Comparison of ENCODE assay signal across 13 mouse cellular contexts in genomic region chr9:21944267-21944666, GRCm38 (mm10). TPM values are rescaled to one million over a fixed set of nuclear protein-coding genes. Genes with fewer than 3 reads are reported as not detected.
A peak's percentile ranks its signal among the peaks of the same experiment; 100 is the strongest.
DNase-seq lines count a peak whose midpoint lies in the region; ATAC-seq and TF ChIP-seq lines count a peak whose summit lies in the region.
"Had no signal": no experiment of that assay in that cellular context is flagged by ENCODE, and none has a peak within 500 bp of the region (broad histone marks: within the 10 kb centered on the region; RNA-seq: fewer than 3 reads in every experiment).

No protein-coding gene starts in this region.

- TF ChIP-seq CTCF in lung, postnatal 0 days (IDR thresholded peaks at IDR 0.05): no peak
- no peak for TF ChIP-seq CTCF in liver, postnatal 0 days (IDR thresholded peaks at IDR 0.05; ENCODE audit: low read depth)

- 11% methylated on average over 23 of the region's 23 CpGs for WGBS in heart, embryonic 13.5 days
- 15% methylated on average over 23 of the region's 23 CpGs for WGBS in lung, postnatal 0 days
- WGBS in embryonic facial prominence, embryonic 11.5 days: 20% methylated on average over 23 of the region's 23 CpGs
- WGBS in liver, postnatal 0 days (ENCODE audit: insufficient replicate concordance): 30% methylated on average over 23 of the region's 23 CpGs

- H3K9me3 ChIP-seq in heart, embryonic 13.5 days: no peaks in the 10 kb centered on the region
- H3K9me3 ChIP-seq in lung, postnatal 0 days (ENCODE audit: low read length): no peaks in the 10 kb centered on the region
- no peaks in the 10 kb centered on the region for H3K9me3 ChIP-seq in embryonic facial prominence, embryonic 11.5 days (replicated peaks; ENCODE audit: control insufficient read depth, low read length)
- no peaks in the 10 kb centered on the region for H3K9me3 ChIP-seq in liver, postnatal 0 days (ENCODE audit: low read length)
- H3K9me3 ChIP-seq: embryonic facial prominence, embryonic 13.5 days; neural tube, embryonic 13.5 days had no signal

- no peaks in the 10 kb centered on the region for H3K36me3 ChIP-seq in heart, embryonic 13.5 days
- H3K36me3 ChIP-seq in lung, postnatal 0 days (ENCODE audit: insufficient read depth, low read length): no peaks in the 10 kb centered on the region
- H3K36me3 ChIP-seq in embryonic facial prominence, embryonic 11.5 days (replicated peaks; ENCODE audit: control insufficient read depth, insufficient read depth, low read depth, low read length): no peaks in the 10 kb centered on the region
- no peaks in the 10 kb centered on the region for H3K36me3 ChIP-seq in liver, postnatal 0 days (replicated peaks; ENCODE audit: insufficient read depth, low read length)
- H3K36me3 ChIP-seq: G1E had no signal

- TF ChIP-seq EP300 in lung, postnatal 0 days (IDR thresholded peaks at IDR 0.05): no peak
- TF ChIP-seq EP300 in liver, postnatal 0 days (IDR thresholded peaks at IDR 0.05; ENCODE audit: low read depth): no peak

- no peak overlapping the region for H3K27ac ChIP-seq in heart, embryonic 13.5 days (replicated peaks)
- H3K27ac ChIP-seq in lung, postnatal 0 days (ENCODE audit: low read length): no peak overlapping the region
- no peak overlapping the region for H3K27ac ChIP-seq in embryonic facial prominence, embryonic 11.5 days (replicated peaks; ENCODE audit: low read depth, low read length)
- no peak overlapping the region for H3K27ac ChIP-seq in liver, postnatal 0 days (ENCODE audit: low read depth)
- H3K27ac ChIP-seq: embryonic facial prominence, embryonic 13.5 days; neural tube, embryonic 13.5 days had no signal

- no peak overlapping the region for H3K9ac ChIP-seq in heart, embryonic 13.5 days
- no peak overlapping the region for H3K9ac ChIP-seq in lung, postnatal 0 days (replicated peaks; ENCODE audit: low read depth)
- no peak overlapping the region for H3K9ac ChIP-seq in embryonic facial prominence, embryonic 11.5 days (replicated peaks; ENCODE audit: low read length)
- H3K9ac ChIP-seq in liver, postnatal 0 days (replicated peaks): no peak overlapping the region
- H3K9ac ChIP-seq: embryonic facial prominence, embryonic 13.5 days; neural tube, embryonic 13.5 days had no signal

- H3K4me2 ChIP-seq in heart, embryonic 13.5 days: peak overlapping the region; percentile 40; the same call in 1 of the 2 replicates
- no peak overlapping the region for H3K4me2 ChIP-seq in lung, postnatal 0 days (replicated peaks; ENCODE audit: low read depth, low read length)
- H3K4me2 ChIP-seq in embryonic facial prominence, embryonic 11.5 days (ENCODE audit: low read depth, low read length): no peak overlapping the region
- no peak overlapping the region for H3K4me2 ChIP-seq in liver, postnatal 0 days (ENCODE audit: low read depth, low read length)
- H3K4me2 ChIP-seq: embryonic facial prominence, embryonic 13.5 days; neural tube, embryonic 13.5 days had no signal

- H3K4me3 ChIP-seq in heart, embryonic 13.5 days: peak overlapping the region; percentile 10
- H3K4me3 ChIP-seq in lung, postnatal 0 days (ENCODE audit: low read depth, low read length): no peak overlapping the region
- no peak overlapping the region for H3K4me3 ChIP-seq in embryonic facial prominence, embryonic 11.5 days (ENCODE audit: low read depth, low read length)
- no peak overlapping the region for H3K4me3 ChIP-seq in liver, postnatal 0 days (ENCODE audit: low read depth, low read length)
- H3K4me3 ChIP-seq: embryonic facial prominence, embryonic 13.5 days; neural tube, embryonic 13.5 days had no signal

- H3K27me3 ChIP-seq in heart, embryonic 13.5 days (replicated peaks): peaks cover 61% of the 10 kb centered on the region
- no peaks in the 10 kb centered on the region for H3K27me3 ChIP-seq in lung, postnatal 0 days (replicated peaks; ENCODE audit: insufficient read depth, low read length)
- 0 out of 2 replicates have a peak, but pooled peaks cover 3% of the 10 kb centered on the region for H3K27me3 ChIP-seq in embryonic facial prominence, embryonic 11.5 days (ENCODE audit: control insufficient read depth, insufficient read depth, low read length)
- H3K27me3 ChIP-seq in liver, postnatal 0 days (ENCODE audit: insufficient read depth, low read length): no peaks in the 10 kb centered on the region

- H3K4me1 ChIP-seq in heart, embryonic 13.5 days: peaks cover 13% of the 10 kb centered on the region
- H3K4me1 ChIP-seq in lung, postnatal 0 days (ENCODE audit: insufficient read depth, low read depth, low read length): no peaks in the 10 kb centered on the region
- H3K4me1 ChIP-seq in embryonic facial prominence, embryonic 11.5 days (ENCODE audit: control insufficient read depth, insufficient read depth, low read length): no peaks in the 10 kb centered on the region; the same call in 1 of the 2 replicates
- H3K4me1 ChIP-seq in liver, postnatal 0 days (ENCODE audit: insufficient read depth): peaks cover 7% of the 10 kb centered on the region; the same call in 1 of the 2 replicates

- ATAC-seq in heart, embryonic 13.5 days (ENCODE audit: extremely low read depth, insufficient number of reproducible peaks, low FRiP score, low TSS enrichment): no peak
- ATAC-seq in lung, postnatal 0 days: no peak
- no peak for ATAC-seq in embryonic facial prominence, embryonic 11.5 days (replicated peaks; ENCODE audit: insufficient number of reproducible peaks, low FRiP score, low TSS enrichment, low read depth)
- no peak for ATAC-seq in liver, postnatal 0 days
- ATAC-seq: intestine, embryonic 16.5 days had no signal

- no peak for DNase-seq in heart, adult 11 months
- peak; percentile 18 to 39 for DNase-seq in lung, postnatal 4 days
- no peak for DNase-seq in lung, postnatal 0 days (ENCODE audit: low spot score)
- peak; percentile 10 for DNase-seq in embryonic facial prominence, embryonic 11.5 days (ENCODE audit: low spot score)
- peak; percentile 45 for DNase-seq in liver, postnatal 0 days
- DNase-seq in frontal cortex, postnatal 25 days (ENCODE audit: low spot score in 2 of 2): no peak
- no peak for DNase-seq in MN1 (ENCODE audit: low spot score)
- DNase-seq: cerebellum, adult 11 months had no signal

RNA-seq across cellular contexts. Expression of gene Plppr2, which starts 7.4 kb away (rescaled TPM):
- 5.1 and 5.2 TPM in 2 replicates for polyA plus RNA-seq in heart, embryonic 13.5 days (2015; fragmentation: Nextera tagmentation; extraction: Ambion mirVana)
- 2.2 and 3.3 TPM in 2 replicates for polyA plus RNA-seq in lung, postnatal 0 days (2015; fragmentation: Nextera tagmentation; extraction: Ambion mirVana)
- polyA plus RNA-seq in embryonic facial prominence, embryonic 11.5 days (2014; fragmentation: Nextera tagmentation; extraction: Ambion mirVana): 6.9 and 9.5 TPM in 2 replicates
- polyA plus RNA-seq in liver, postnatal 0 days (2015; fragmentation: Nextera tagmentation; extraction: Ambion mirVana): 0.70 and 1.0 TPM in 2 replicates

RNA-seq across cellular contexts. Expression of gene Swsap1, which starts 11.3 kb away (rescaled TPM):
- 5.1 and 5.7 TPM in 2 replicates for polyA plus RNA-seq in heart, embryonic 13.5 days (2015; fragmentation: Nextera tagmentation; extraction: Ambion mirVana)
- 5.7 and 5.8 TPM in 2 replicates for polyA plus RNA-seq in lung, postnatal 0 days (2015; fragmentation: Nextera tagmentation; extraction: Ambion mirVana)
- 17.2 and 17.4 TPM in 2 replicates for polyA plus RNA-seq in embryonic facial prominence, embryonic 11.5 days (2014; fragmentation: Nextera tagmentation; extraction: Ambion mirVana)
- polyA plus RNA-seq in liver, postnatal 0 days (2015; fragmentation: Nextera tagmentation; extraction: Ambion mirVana): 2.3 and 2.6 TPM in 2 replicates

RNA-seq across cellular contexts. Expression of gene Tmem205, which starts 16.9 kb away (rescaled TPM):
- 41.5 and 47.8 TPM in 2 replicates for polyA plus RNA-seq in heart, embryonic 13.5 days (2015; fragmentation: Nextera tagmentation; extraction: Ambion mirVana)
- 106 and 107 TPM in 2 replicates for polyA plus RNA-seq in lung, postnatal 0 days (2015; fragmentation: Nextera tagmentation; extraction: Ambion mirVana)
- 28.5 and 33.8 TPM in 2 replicates for polyA plus RNA-seq in embryonic facial prominence, embryonic 11.5 days (2014; fragmentation: Nextera tagmentation; extraction: Ambion mirVana)
- polyA plus RNA-seq in liver, postnatal 0 days (2015; fragmentation: Nextera tagmentation; extraction: Ambion mirVana): 222 and 246 TPM in 2 replicates

RNA-seq across cellular contexts. Expression of gene Ccdc159, which starts 17.0 kb away (rescaled TPM):
- 2.6 and 3.2 TPM in 2 replicates for polyA plus RNA-seq in heart, embryonic 13.5 days (2015; fragmentation: Nextera tagmentation; extraction: Ambion mirVana)
- polyA plus RNA-seq in lung, postnatal 0 days (2015; fragmentation: Nextera tagmentation; extraction: Ambion mirVana): 1.2 and 1.4 TPM in 2 replicates
- polyA plus RNA-seq in embryonic facial prominence, embryonic 11.5 days (2014; fragmentation: Nextera tagmentation; extraction: Ambion mirVana): 2.5 and 3.1 TPM in 2 replicates
- 0.81 and 1.1 TPM in 2 replicates for polyA plus RNA-seq in liver, postnatal 0 days (2015; fragmentation: Nextera tagmentation; extraction: Ambion mirVana)

RNA-seq across cellular contexts. Expression of gene Epor, which starts 19.0 kb away (rescaled TPM):
- polyA plus RNA-seq in heart, embryonic 13.5 days (2015; fragmentation: Nextera tagmentation; extraction: Ambion mirVana): 7.3 and 8.5 TPM in 2 replicates
- polyA plus RNA-seq in lung, postnatal 0 days (2015; fragmentation: Nextera tagmentation; extraction: Ambion mirVana): 5.7 and 7.4 TPM in 2 replicates
- polyA plus RNA-seq in embryonic facial prominence, embryonic 11.5 days (2014; fragmentation: Nextera tagmentation; extraction: Ambion mirVana): 3.8 and 6.4 TPM in 2 replicates
- 40.6 and 41.6 TPM in 2 replicates for polyA plus RNA-seq in liver, postnatal 0 days (2015; fragmentation: Nextera tagmentation; extraction: Ambion mirVana)

Comparison
In these comparisons a context has a peak if more than half of its experiments do, and no peak if none do; other contexts are left out.
1. DNase-seq: peak in lung, postnatal 4 days (2 of 2), embryonic facial prominence, embryonic 11.5 days (single experiment) and liver, postnatal 0 days (single experiment); none in heart, adult 11 months (single experiment), lung, postnatal 0 days (single experiment), frontal cortex, postnatal 25 days (0 of 2) and MN1 (single experiment).